Mouse (Mus musculus): ENCODE results near the gene Foxd3.

Gene Foxd3

DNA sequence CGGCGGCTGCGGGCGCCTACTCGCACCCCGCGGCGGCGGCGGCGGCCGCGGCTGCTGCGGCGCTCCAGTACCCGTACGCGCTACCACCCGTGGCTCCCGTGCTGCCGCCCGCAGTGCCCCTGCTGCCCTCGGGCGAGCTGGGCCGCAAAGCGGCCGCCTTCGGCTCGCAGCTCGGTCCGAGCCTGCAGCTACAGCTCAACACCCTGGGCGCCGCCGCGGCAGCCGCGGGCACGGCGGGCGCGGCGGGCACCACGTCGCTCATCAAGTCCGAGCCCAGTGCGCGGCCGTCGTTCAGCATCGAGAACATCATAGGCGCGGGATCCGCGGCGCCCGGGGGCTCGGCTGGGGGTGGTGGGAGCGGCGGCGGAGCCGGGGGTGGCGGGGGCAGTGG is 1.3 kb downstream of the Foxd3 start:
- in situ Hi-C loops (cut with MboI), result no loop called here

DNA sequence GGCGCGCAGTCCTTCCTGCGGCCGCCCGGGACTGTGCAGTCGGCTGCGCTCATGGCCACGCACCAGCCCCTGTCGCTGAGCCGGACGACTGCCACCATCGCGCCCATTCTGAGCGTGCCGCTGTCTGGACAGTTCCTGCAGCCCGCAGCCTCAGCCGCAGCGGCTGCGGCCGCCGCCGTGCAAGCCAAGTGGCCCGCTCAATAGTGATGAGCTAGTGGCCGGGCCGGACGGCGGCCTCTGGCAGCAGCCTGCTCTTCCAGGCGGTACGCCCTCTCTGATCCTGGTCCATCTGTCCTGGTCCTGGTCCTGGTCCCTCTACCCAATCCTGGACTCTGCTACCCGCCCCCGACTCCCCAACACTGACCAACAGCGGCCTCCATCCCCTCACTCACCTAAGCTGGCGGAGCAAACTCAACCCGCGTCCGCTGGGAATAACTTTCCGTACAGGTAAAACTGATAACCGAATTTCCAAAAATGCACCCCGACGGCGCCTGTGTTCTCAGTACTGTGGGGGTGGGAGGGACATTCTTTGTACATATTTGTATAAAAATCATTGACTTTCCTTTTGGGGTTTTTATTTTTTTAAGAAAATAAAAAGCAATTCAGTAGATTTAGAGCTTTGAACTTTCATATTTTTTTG is 1.9 kb downstream of the Foxd3 start:
- in situ Hi-C loops (cut with MboI), result no loop called here

DNA sequence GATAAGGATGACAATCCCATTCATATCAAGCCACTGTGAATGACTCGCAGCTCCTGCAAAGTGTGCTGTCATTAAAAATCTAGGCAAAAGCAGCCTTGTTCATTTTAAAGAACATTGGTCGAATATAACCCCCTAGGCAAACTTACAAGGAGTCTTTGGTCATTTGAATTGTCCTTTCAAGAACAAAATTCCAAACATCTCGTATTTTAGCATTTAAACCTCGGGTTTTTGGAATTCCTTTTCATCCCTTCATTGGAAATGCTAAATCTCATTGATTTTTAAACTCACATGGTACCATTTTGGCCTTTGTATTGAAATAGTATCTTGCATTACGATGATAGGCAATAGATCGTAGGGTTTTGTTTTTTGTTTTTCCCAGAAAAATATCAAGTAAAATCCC is 2.8 kb downstream of the Foxd3 start:
- in situ Hi-C loops (cut with MboI), result no loop called here

DNA sequence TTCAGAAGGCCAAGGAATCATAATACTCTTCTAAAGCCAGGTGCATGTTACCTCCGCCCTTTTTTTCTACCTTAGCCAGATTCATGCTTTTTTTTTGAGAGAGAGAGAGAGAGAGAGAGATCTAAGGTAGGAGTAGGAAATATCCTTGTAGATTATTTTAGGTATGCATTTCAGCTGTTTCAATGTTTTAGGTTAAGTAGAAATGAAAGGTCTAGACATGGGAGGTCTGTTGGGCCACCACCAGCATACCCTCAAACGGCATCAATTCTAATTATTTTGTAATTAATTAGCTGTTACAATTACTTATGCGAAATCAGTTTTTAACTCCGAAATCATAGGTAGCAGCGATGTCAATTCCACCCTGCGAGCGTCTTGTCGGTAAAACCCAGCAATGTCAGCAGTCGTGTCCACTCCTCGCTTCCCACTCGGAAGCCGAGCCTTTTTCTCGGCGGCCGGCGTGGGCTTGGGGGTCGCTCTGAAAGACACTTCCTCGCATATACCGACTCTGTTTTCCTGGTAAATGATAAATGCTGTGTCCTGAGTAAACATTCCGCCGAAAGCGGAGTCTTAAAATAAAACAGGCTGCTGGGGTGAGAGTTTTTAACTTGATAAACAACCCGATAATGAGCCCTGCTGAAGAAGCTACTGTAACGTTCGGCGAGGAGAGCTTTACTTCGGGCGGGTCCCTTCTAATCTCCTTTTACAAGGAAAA is 3.4 kb downstream of the Foxd3 start:
- in situ Hi-C loops (cut with MboI), result no loop called here

DNA sequence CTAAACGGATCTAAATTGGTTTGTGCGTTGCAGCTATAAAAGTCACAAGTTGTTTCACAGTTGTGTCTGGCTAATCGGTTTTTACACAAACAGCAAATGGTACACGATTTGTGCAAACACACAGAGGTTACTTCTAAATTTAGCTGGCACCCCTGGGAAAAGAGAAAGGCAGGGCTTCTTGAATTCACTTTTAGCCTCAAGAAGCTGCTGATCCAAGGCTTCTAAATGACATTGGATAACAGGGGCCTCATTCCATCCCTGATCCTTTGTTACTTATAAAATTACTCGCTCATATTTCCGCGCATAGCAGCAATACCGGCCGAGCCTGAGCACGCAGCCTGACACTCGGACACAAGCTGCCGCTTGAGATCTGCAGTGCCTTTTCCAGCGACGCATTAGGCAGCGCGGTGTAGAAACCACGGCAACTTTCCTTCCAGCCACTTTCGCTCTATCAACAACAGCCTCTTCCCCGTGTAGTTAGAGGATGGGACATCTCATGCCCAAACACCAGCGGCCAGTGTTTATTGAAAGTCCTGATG is 4.0 kb downstream of the Foxd3 start:
- in situ Hi-C loops (cut with MboI), result no loop called here

DNA sequence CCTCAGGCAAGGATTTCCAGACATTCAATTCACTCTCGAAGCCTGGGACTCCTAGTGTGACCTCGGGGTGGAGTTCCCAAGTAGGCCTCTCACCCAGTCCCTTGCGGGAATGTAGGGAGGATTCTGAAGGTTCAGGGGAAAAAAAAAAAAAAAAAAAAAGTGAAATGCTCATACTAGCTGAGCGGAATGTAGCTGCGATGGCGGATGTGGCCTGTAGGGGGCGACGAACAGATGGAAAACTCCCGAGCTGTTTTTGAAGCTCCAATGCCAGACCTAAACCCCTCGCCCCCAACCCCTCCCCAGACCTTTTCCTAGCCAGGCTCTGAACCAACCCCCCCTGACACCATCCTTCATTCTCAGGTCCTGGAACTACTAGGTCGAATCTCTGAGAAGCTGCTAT is 4.9 kb downstream of the Foxd3 start:
- in situ Hi-C loops (cut with MboI), result no loop called here

DNA sequence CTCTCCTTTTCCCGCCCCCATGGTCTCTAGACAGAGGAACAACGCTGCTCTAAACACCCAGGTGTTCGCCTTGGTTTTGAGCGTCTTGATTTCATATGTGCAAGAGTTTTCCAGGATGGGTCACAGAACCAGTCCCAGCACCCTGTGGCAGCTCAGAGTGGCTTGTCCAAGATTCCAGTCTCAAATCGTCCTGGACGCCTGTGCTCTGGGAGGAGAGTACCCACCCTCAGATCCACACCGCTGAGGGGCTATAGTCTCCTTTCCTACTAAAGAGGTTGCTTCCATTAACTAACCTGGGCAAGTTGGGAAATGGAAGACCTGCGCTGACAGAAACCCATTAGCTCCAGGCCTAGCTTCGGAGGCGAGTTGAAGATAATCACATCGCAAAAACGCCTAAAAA is 5.9 kb downstream of the Foxd3 start:
- in situ Hi-C loops (cut with MboI), result no loop called here

DNA sequence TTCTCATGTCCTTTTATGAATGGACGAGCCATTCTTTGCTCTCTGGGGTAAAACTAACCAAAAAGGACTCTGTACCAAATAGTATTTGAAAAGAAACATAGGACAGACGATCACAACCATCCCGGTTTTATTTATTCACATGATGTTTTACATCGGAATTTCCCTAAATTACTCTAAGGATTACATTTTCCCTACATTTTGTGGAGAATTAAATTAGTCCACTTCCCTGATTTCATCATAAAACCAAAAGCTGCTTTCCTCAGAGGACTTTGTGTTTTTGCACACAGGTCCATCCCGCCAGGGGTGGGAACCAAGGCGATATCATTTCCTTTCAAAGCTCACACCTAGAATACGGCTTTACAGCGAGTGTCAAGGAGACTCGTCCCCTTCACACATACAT is 6.3 kb downstream of the Foxd3 start:
- in situ Hi-C loops (cut with MboI), result no loop called here

DNA sequence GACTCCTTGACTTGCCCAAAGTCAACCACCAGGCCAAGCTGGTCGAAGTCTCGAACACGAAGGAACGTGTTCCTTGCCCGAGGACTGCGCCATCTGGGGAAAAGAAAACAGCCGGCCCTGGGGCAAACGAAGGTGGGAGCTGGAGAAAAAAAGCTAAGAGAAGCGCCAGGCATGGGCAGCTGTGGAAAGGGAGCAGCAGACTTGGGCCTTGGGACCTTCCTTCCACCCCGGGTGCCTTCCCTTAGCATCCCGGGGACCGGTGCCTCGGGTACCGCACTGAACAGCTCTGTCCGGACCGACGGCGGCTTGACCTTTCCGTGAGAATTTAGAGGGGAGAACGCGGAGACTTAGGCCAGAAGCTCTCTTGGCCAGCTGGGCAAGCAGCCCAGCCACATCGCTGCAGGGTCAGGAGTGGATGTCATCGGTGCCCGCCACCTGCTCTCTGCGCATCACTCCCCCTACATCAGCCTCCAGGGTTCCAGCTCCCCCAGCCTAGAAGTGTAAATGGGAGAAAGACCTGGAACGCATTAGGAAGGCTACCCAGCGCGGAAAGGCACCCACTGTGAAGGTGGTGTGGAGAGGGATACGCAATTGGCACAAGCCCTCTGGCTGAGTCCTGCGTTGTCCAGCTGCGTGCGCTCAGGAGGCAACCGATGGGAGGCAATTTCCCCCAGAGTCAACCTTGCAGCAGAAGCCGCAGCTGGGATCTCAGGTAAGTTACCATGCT is 6.9 kb downstream of the Foxd3 start:
- in situ Hi-C loops (cut with MboI), result no loop called here

DNA sequence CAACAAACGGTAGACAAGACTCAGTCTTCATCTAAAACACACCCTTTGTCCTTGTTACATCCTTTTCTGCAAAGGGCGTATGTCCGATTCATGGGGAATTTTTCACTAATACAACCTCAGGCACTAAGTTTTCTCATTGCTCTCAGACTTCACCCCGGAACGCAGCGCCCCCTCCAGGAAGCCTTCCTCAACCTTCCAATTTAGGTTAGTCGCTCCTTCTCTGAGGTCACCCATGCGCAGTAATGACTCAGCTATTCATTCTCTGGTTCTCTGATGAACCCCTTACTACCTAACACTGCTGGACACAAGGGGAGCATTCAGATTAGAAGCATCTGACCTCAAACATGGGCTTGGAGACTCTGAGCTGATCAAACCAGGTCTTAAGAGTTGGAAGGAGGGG is 7.6 kb downstream of the Foxd3 start:
- in situ Hi-C loops (cut with MboI), result no loop called here

DNA sequence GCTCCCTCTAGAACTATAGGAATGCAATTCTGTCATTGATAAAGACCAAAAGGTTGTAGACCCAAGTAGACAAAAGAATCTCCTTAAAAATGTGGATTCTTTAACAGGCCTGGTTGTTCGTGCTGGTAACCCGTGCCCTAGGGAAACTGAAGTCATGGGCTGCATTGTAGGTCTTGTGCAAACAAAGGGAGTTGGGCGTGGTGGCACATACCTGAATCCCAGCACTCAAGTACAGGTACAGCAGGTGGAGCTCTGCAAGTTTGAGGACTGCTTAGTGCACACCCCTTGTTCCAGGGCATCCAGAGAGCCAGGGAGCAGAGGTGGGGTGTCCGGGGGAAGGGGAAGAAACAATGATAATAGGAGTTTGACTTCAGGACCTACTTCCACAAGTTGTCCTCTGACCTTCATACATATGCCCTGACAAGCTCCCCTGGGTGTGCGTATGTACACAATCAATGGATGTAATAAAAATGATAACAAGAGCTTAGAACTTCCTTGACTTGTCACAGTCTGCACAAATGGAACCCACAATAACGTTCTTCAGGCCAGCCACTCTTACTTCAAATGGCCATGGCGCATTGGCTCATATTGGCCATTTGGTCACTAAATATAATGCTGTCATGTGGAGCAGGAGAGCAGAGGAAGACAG is 14.2 kb downstream of the Foxd3 start:
- in situ Hi-C loops (cut with MboI), result no loop called here

DNA sequence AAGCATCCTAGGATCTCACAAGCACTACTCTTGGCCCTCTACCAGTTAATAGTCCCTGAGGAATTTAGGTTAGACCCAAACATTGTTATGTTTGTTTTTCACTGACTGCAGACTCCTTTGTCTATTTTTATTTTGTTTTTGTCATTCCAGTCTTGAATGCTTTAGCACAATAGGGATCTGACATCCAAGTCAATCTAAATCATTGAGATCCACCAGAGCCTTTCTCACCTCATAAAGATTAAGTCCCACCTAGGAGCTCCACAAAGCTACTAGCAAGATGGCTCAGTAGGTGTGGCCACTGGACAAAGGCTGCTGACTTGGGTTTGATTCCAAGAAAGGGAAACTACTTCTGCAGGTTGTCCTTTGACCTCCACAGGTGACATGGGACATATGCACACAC is 19.1 kb downstream of the Foxd3 start:
- in situ Hi-C loops (cut with MboI), result no loop called here

DNA sequence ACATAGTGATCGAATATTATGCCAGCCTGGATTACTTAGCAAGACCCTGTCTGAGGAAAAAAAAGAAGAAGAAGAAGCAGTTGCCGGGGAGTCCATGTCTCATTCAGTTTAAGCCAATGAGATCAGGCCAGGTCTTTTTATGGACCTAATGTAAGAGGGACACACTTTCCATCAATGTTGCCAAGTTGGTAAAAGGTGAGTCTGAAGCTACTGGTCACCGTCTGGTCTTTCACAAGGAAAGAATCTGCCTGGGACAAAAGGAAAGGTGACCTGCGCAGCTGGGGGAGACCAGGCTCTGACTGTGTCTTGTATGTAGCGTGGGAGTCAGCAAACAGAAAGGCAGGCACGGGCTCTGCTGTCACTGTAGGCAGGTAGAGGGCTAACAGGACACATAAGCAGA is 27.8 kb downstream of the Foxd3 start:
- in situ Hi-C loops (cut with MboI), result no loop called here

DNA sequence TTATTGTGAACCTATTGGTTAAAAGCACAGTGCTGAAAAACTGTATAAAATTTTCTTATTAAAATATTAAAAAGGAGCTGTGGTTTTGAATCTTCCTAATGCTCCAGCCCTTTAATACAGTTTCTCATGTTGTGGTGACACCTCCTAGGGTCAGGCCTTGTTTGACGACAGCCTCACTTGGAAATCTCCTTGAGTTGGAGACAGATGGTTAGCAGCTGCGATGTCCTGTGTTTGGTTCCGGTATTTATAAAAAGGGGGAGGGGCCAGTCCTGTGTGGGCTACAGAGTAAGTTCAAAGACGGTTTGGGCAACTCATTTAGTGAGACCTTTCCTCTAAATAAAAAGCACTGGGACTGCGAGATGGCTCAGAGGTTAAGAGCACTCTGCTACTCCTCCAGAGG is 30.2 kb downstream of the Foxd3 start:
- in situ Hi-C loops (cut with MboI), result no loop called here
